Mouse (Mus musculus) small intestine, adult 2 months (tissue): ENCODE data around the gene Ccr8.

Source experiments
- CTCF ChIP-seq: fragments of 200-500 bp; IDR thresholded peaks from 2 replicates; pipeline ENCODE4 v1.5.1; 2012; ENCODE audit warnings: low read depth, mild to moderate bottlenecking, control low read depth, inconsistent platforms, low read length, moderate library complexity, mixed read lengths; ENCODE audit not compliant: insufficient replicate concordance, insufficient read length; ENCODE audit errors: extremely low read depth
- POLR2A ChIP-seq: fragments of 200-500 bp; IDR thresholded peaks from 2 replicates; pipeline ENCODE4 v1.6.1; 2012; ENCODE audit warnings: low read depth, mild to moderate bottlenecking, control low read depth, inconsistent platforms, low read length, moderate library complexity

DNA sequence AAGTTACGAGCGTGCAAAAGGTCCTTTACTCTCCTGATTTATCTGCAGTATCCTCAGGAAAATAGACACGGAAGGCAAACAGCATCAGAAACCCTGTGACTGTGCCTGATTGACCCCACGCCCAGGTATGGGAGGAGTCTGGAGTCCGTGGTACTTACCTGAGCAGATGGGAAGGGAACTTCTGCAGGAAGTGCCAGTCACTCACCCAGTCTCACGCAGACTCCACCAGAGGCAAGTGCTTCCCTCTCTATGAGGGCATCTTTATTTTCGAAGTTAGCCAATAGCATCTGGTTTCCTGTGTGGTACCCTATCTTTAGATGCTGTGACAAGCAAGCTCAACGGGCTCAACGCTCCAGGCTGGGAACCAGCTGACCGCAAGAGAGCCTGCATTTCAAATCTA, 23.9 kb upstream of the Ccr8 start:
- TF ChIP-seq POLR2A (no peak), CTCF (no peak)
